17 mouse cellular contexts compared by ENCODE assay signal in the genomic region with DNA sequence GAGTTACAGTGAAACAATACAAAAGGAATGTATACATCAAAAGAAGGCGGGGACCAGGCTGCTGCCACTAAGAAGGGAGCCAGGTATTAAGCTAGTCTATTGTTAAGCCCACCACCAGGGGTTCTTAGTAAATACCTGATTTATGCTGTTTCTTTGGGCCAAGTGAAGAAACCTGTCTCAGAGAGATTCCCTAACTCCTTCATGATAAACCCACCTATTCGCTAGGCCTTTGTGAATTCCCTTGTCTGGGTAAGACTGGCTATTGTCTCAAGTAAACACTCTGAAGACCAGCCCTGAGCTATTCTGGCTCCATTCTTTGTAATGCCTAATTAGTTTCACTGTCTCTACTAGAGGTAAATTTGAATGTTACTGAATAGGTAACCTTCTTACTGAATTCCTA. TPM values are rescaled to one million over a fixed set of nuclear protein-coding genes. Genes with fewer than 3 reads are reported as not detected.
"Had no signal": no experiment of that assay in that cellular context is flagged by ENCODE, and none has a peak within 500 bp of the region (broad histone marks: within the 10 kb centered on the region; RNA-seq: fewer than 3 reads in every experiment).

No protein-coding gene starts in this region.

RNA-seq across cellular contexts. Expression of gene Cyp4a29, which starts 9.0 kb away (rescaled TPM):
- total RNA-seq: heart, postnatal 10 days; heart, postnatal 14 days; heart, postnatal 25 days; heart, postnatal 36 days; heart, postnatal 4 days; hematopoietic stem cell, adult 5-6 weeks; hindbrain, postnatal 0 days; layer of hippocampus, adult 18-20 months; layer of hippocampus, adult 2 months; layer of hippocampus, adult 8-10 months; layer of hippocampus, postnatal 10 days; layer of hippocampus, postnatal 14 days; layer of hippocampus, postnatal 25 days; layer of hippocampus, postnatal 36 days; left cerebral cortex, adult 18-20 months; left cerebral cortex, adult 2 months; left cerebral cortex, adult 8-10 months had no signal
